Mouse (Mus musculus) MEL (cell line): ENCODE results near the gene Mbtd1.

ENCODE experiments used
- CHD1 ChIP-seq: IDR thresholded peaks from 2 replicates; pipeline ENCODE4 v1.6.1; 2012; ENCODE audit warnings: low read depth, mild to moderate bottlenecking, inconsistent platforms, low read length, improper control_type of control experiment
- CTCF ChIP-seq, 3 experiments: IDR thresholded peaks in 2 of 3; conservative IDR thresholded peaks in 1 of 3; 2 replicates each; pipeline ENCODE4 v1.5.1; 2011 to 2012; ENCODE audit warnings: low read length in 3 of 3, low read depth in 2 of 3, mild to moderate bottlenecking in 2 of 3, improper control_type of control experiment in 1 of 3, inconsistent platforms in 1 of 3, mixed read lengths in 1 of 3, moderate library complexity in 1 of 3; ENCODE audit not compliant: control insufficient read depth in 1 of 3, insufficient read depth in 1 of 3, poor library complexity in 1 of 3, severe bottlenecking in 1 of 3
- KAT2A ChIP-seq: conservative IDR thresholded peaks from 2 replicates; pipeline ENCODE4 v1.6.1; 2012; ENCODE audit warnings: low read depth, low read length, improper control_type of control experiment, inconsistent platforms
- MAFK ChIP-seq: IDR thresholded peaks from 2 replicates; pipeline ENCODE4 v1.6.1; 2011; ENCODE audit warnings: low read depth, mild to moderate bottlenecking, low read length, improper control_type of control experiment, borderline replicate concordance
- MAX ChIP-seq: IDR thresholded peaks from 2 replicates; pipeline ENCODE4 v1.6.1; 2011; ENCODE audit warnings: low read length, improper control_type of control experiment
- MAZ ChIP-seq: IDR thresholded peaks from 2 replicates; pipeline ENCODE4 v1.6.1; 2012; ENCODE audit warnings: low read depth, mild to moderate bottlenecking, inconsistent platforms, low read length, improper control_type of control experiment
- NELFE ChIP-seq: IDR thresholded peaks from 2 replicates; pipeline ENCODE4 v1.6.1; 2011; ENCODE audit warnings: low read depth, low read length, improper control_type of control experiment
- NRF1 ChIP-seq: IDR thresholded peaks from 2 replicates; pipeline ENCODE4 v1.6.1; 2014; ENCODE audit warnings: low read depth, mild to moderate bottlenecking, inconsistent platforms, low read length, improper control_type of control experiment, moderate library complexity; ENCODE audit not compliant: poor library complexity, insufficient read depth, severe bottlenecking
- POLR2A ChIP-seq, 2 experiments: IDR thresholded peaks; 2 replicates each; pipeline ENCODE4 v1.6.1; 2011 to 2012; ENCODE audit warnings: low read length in 2 of 2, mild to moderate bottlenecking in 2 of 2, control low read depth in 1 of 2, improper control_type of control experiment in 1 of 2, low read depth in 1 of 2, moderate library complexity in 1 of 2; ENCODE audit not compliant: control insufficient read depth in 1 of 2, insufficient read depth in 1 of 2, poor library complexity in 1 of 2
- POLR2AphosphoS2 ChIP-seq: IDR thresholded peaks from 2 replicates; pipeline ENCODE4 v1.6.1; 2011; ENCODE audit warnings: low read length, improper control_type of control experiment
- ZKSCAN1 ChIP-seq: IDR thresholded peaks from 2 replicates; pipeline ENCODE4 v1.6.1; 2012; ENCODE audit warnings: low read depth, mild to moderate bottlenecking, inconsistent platforms, low read length, improper control_type of control experiment, moderate library complexity

DNA sequence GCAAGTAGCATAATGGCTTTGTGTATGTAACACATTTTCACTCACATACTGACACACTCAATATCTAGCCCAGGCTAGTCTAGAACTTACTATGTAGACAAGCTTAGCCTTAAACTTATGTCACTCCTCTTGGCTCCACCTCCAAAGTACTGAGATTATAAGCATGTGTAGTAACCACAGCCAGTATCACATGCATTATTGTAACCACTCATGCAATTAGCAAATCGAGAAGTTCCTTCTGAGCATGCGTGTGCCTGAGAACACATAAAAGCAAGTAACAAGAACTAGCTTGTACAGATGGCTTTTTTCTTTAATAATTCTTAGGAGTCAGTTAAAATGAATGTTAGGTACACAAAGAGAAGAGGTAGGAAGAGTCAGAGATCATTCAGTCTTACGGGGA lies 99.0 kb downstream of the Mbtd1 start:
- TF ChIP-seq MAFK (no peak), ZKSCAN1 (no peak), POLR2A (IDR thresholded peaks at IDR 0.05; ENCODE audit: control insufficient read depth in 1 of 2, insufficient read depth in 1 of 2, low read depth in 1 of 2, low read length in 2 of 2, poor library complexity in 1 of 2) (no peak), CHD1 (no peak), MAX (peak; percentile 61; the same call in 1 of the 2 replicates), KAT2A (no peak), NELFE (no peak), NRF1 (peak; percentile 73), MAZ (no peak), CTCF (IDR thresholded peaks at IDR 0.05 in 2 of 3, conservative IDR thresholded peaks at IDR 0.05 in 1 of 3; ENCODE audit: control insufficient read depth in 1 of 3, insufficient read depth in 1 of 3, low read depth in 2 of 3, low read length in 3 of 3, poor library complexity in 1 of 3, severe bottlenecking in 1 of 3) (no peak), POLR2AphosphoS2 (no peak)
